Mouse (Mus musculus): ENCODE measurements around the gene Gm29554.
"Not testable (repeated sequence)": the region's sequence is repeated elsewhere in the genome, so short reads cannot be mapped to it uniquely, and the experiment has no call there.

Gene Gm29554

DNA sequence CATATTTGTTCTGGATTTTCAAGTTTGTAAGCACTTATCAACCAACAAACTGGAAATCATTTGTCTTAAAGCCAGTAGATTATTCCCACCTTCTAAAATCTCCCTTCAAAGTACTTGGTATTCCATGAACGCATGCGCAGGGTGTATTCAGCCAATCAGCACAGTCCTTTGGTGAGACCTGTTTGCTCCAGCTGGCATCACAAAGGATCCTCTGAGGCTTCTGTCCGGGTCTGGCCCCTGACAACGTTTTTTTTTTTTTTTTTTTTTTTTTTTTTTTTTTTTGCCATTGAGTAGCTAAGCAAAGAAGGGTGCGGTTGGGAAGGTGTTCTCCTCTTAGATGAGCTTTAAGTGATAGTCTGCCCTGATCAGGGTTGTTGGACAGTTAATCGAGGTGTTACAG lies at the start of gene Gm29554:
Gm29554 (plus strand) TSS at position 301 of the 400 bp plus-strand sequence.
- DNase-seq, result not testable (repeated sequence)

Data from lung, postnatal 10 days (tissue).